Mouse (Mus musculus): ENCODE data around the gene Cygb.

GRCm38 (mm10) chr11:116651339-116651738 lies 2.8 kb downstream of the Cygb start:
- TF ChIP-seq ELF1 (IDR thresholded peaks at IDR 0.05; ENCODE audit: low read depth, low read length): no peak
- no peak for TF ChIP-seq POLR2A (IDR thresholded peaks at IDR 0.05; ENCODE audit: low read depth, low read length)
- no peak for TF ChIP-seq RCOR1 (conservative IDR thresholded peaks at IDR 0.05; ENCODE audit: low read depth, low read length)
- no peak for TF ChIP-seq CTCF (conservative IDR thresholded peaks at IDR 0.05 in 1 of 2, IDR thresholded peaks at IDR 0.05 in 1 of 2; ENCODE audit: low read depth in 2 of 2, low read length in 2 of 2)
- TF ChIP-seq SIN3A (IDR thresholded peaks at IDR 0.05; ENCODE audit: low read length): no peak
